Mouse (Mus musculus) embryonic facial prominence, embryonic 13.5 days (tissue): ENCODE measurements around the gene Tmem184b. TPM values are rescaled to one million over a fixed set of nuclear protein-coding genes. Genes with fewer than 3 reads are reported as not detected.

Experiments
- ATAC-seq: fragments of 200-750 bp; cut with Nextera tagmentation; 2 replicates; pipeline ENCODE4 v1.8.0; 2017; ENCODE audit warnings: low read depth; ENCODE audit not compliant: insufficient number of reproducible peaks, insufficient read depth, low FRiP score, low TSS enrichment
- H3K27ac ChIP-seq: fragments of 300-500 bp; sonication (generic); 2 replicates; pipeline ENCODE4 v1.5.1; 2015; ENCODE audit warnings: moderate library complexity, mild to moderate bottlenecking, inconsistent platforms
- H3K27me3 ChIP-seq: fragments of 300-500 bp; sonication (generic); 2 replicates; pipeline ENCODE4 v1.6.1; 2015; ENCODE audit warnings: mild to moderate bottlenecking, inconsistent platforms
- H3K36me3 ChIP-seq: fragments of 300-500 bp; sonication (generic); 2 replicates; pipeline ENCODE4 v1.6.1; 2015; ENCODE audit warnings: mild to moderate bottlenecking, inconsistent platforms
- H3K4me1 ChIP-seq: fragments of 300-500 bp; sonication (generic); 2 replicates; pipeline ENCODE4 v1.6.1; 2015; ENCODE audit warnings: inconsistent platforms
- H3K4me2 ChIP-seq: fragments of 300-500 bp; sonication (generic); 2 replicates; pipeline ENCODE4 v1.6.1; 2015; ENCODE audit warnings: moderate library complexity, mild to moderate bottlenecking, inconsistent platforms
- H3K4me3 ChIP-seq: fragments of 300-500 bp; sonication (generic); 2 replicates; pipeline ENCODE4 v1.5.1; 2015; ENCODE audit warnings: mild to moderate bottlenecking, inconsistent platforms
- H3K9ac ChIP-seq: fragments of 300-500 bp; sonication (generic); 2 replicates; pipeline ENCODE4 v1.6.1; 2015; ENCODE audit warnings: mild to moderate bottlenecking, inconsistent platforms
- H3K9me3 ChIP-seq: fragments of 300-500 bp; sonication (generic); 2 replicates; pipeline ENCODE4 v1.6.1; 2016; ENCODE audit warnings: inconsistent platforms
- WGBS: fragments of 180-500 bp; shearing (Covaris S2); methylation state at CpG from one replicate; pipeline ENCODE4 v1.1.7; 2015; ENCODE audit warnings: mixed read lengths; 5-methylcytosine and 5-hydroxymethylcytosine counted together
- polyA plus RNA-seq: library from polyadenylated mRNA; unstranded; fragments of >200 nt; fragmentation: Nextera tagmentation; extraction: Ambion mirVana; gene quantifications from 2 replicates; pipeline ENCODE4 v1.2.1, GENCODE M21; 2015

Tmem184b gene
- polyA plus RNA-seq, 1 experiment from 2014 or later = 67.1 TPM

GRCm38 (mm10) chr15:79413201-79413600, 9.8 kb upstream of the Tmem184b start:
- H3K9me3 ChIP-seq = no peaks in the 10 kb centered on the region
- no peak overlapping the region for H3K9ac ChIP-seq
- H3K4me2 ChIP-seq = no peak overlapping the region
- no peak for ATAC-seq
- 94% methylated on average over 3 of the region's 3 CpGs for WGBS
- no peak overlapping the region for H3K27ac ChIP-seq
- H3K27me3 ChIP-seq = no peaks in the 10 kb centered on the region
- H3K36me3 ChIP-seq = peaks cover 19% of the 10 kb centered on the region
- H3K4me3 ChIP-seq = no peak overlapping the region
- no peaks in the 10 kb centered on the region; the same call in 1 of the 2 replicates for H3K4me1 ChIP-seq

GRCm38 (mm10) chr15:79411363-79412065, 8.1 kb upstream of the Tmem184b start:
- Histone ChIP-seq H3K9ac (no peak overlapping the region), H3K4me2 (no peak overlapping the region), H3K27me3 (no peaks in the 10 kb centered on the region), H3K9me3 (no peaks in the 10 kb centered on the region), H3K4me3 (no peak overlapping the region), H3K4me1 (peaks cover 3% of the 10 kb centered on the region), H3K36me3 (peaks cover 5% of the 10 kb centered on the region), H3K27ac (peak overlapping the region; percentile 24)
- ATAC-seq = no peak
- WGBS = 45% methylated on average over 10 of the region's 10 CpGs

DNA sequence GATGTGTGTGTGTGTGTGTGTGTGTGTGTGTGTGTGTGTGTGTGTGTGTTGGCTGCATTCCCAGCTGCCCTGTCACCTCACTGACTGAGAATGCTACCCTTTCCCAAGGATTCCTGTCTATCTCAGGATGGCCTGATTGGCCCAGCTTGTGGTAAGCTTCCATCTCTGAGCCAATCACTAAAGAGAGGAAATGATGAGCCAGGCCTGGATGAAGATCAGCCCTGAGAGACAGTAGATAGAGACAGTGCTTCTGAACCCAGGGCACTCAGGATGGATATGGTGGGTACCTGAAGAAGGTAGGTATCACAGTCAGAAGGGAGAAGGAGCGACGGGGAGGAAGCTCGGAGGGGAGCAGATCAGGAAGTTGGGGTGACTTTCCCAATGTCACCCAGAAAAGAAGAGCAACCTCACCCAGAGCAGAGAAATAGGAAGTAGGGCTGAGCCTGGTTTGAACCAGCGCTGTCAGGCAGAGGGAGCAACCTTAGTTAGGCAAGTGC, 5.8 kb upstream of the Tmem184b start:
- 89% methylated on average over 4 of the region's 4 CpGs for WGBS
- no peak for ATAC-seq
- H3K36me3 ChIP-seq = no peaks in the 10 kb centered on the region
- H3K4me3 ChIP-seq = no peak overlapping the region
- H3K9ac ChIP-seq = no peak overlapping the region
- H3K9me3 ChIP-seq = no peaks in the 10 kb centered on the region
- H3K4me1 ChIP-seq = peaks cover 10% of the 10 kb centered on the region
- H3K4me2 ChIP-seq = no peak overlapping the region
- H3K27ac ChIP-seq = no peak overlapping the region
- H3K27me3 ChIP-seq = no peaks in the 10 kb centered on the region

DNA sequence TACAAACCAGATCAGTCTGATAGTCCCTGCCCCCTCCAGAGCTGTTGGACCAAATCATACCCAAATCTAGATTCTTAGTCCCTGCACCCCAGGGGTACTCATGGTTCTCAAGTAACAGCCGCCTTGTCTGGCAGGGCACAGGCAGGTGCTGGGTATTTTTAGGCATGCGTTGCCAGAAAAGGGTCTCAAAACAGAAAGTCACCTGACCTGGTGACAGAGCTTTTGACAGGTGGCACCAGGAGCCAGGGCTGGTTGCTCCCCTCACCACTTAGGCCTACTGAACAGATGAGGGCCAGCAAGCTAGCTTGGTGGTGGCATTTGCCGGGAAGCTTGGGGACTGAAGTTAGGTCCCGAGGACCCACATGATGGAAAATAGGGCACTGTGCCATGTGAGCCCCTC, 3.2 kb upstream of the Tmem184b start:
- Histone ChIP-seq H3K36me3 (no peaks in the 10 kb centered on the region), H3K27me3 (no peaks in the 10 kb centered on the region), H3K27ac (no peak overlapping the region), H3K4me3 (no peak overlapping the region), H3K4me2 (no peak overlapping the region), H3K4me1 (peaks cover 23% of the 10 kb centered on the region), H3K9ac (no peak overlapping the region), H3K9me3 (no peaks in the 10 kb centered on the region)
- ATAC-seq = no peak
- WGBS = 70% methylated on average over 4 of the region's 4 CpGs

- Histone ChIP-seq H3K4me1 (peaks cover 46% of the 10 kb centered on the region), H3K4me3 (no peak overlapping the region), H3K27ac (no peak overlapping the region), H3K9me3 (no peaks in the 10 kb centered on the region), H3K36me3 (no peaks in the 10 kb centered on the region), H3K9ac (peak overlapping the region; percentile 87; the same call in 1 of the 2 replicates), H3K4me2 (peak overlapping the region; percentile 80), H3K27me3 (no peaks in the 10 kb centered on the region)
- whole genome bisulfite sequencing = 19% methylated on average over 1 of the region's 1 CpGs
- no peak for ATAC-seq
These were observed 908 bp upstream of the Tmem184b start for GRCm38 (mm10) chr15:79404277-79404676.

DNA sequence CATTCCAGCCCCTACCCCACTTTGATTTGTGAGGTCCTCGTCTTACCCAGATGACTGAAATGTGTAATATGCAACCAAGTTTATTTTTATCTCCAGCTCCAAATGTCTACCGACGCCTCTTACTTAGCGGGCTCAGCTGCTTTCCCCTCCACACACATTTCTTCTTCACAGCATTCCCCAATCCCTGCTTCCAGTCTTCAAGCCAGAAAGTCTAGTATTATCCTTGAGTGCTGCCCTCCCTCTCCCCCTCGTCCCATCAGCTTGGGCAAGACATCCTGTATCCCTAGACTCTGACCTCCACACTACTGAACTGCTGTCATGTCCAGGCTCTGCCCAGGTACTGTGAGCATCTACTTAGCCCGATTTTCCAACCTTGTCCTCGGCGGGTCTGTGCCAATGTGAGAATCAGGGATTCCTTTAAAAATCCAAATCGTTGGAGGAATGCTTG, 418 bp upstream of the Tmem184b start:
- no peaks in the 10 kb centered on the region for H3K27me3 ChIP-seq
- H3K4me2 ChIP-seq = peak overlapping the region; percentile 80
- H3K9me3 ChIP-seq = no peaks in the 10 kb centered on the region
- peak overlapping the region; percentile 87 for H3K9ac ChIP-seq
- peak overlapping the region; percentile 89 for H3K27ac ChIP-seq
- peaks cover 46% of the 10 kb centered on the region for H3K4me1 ChIP-seq
- WGBS = 12% methylated on average over 9 of the region's 9 CpGs
- peak overlapping the region; percentile 86 for H3K4me3 ChIP-seq
- no peak for ATAC-seq
- H3K36me3 ChIP-seq = no peaks in the 10 kb centered on the region

- Histone ChIP-seq H3K4me3 (peak overlapping the region; percentile 86), H3K4me1 (peaks cover 54% of the 10 kb centered on the region), H3K4me2 (peak overlapping the region; percentile 80), H3K9me3 (no peaks in the 10 kb centered on the region), H3K9ac (peak overlapping the region; percentile 87), H3K27me3 (no peaks in the 10 kb centered on the region), H3K27ac (peak overlapping the region; percentile 89; the same call in 1 of the 2 replicates), H3K36me3 (peaks cover 11% of the 10 kb centered on the region)
- WGBS = 19% methylated on average over 5 of the region's 5 CpGs
- no peak for ATAC-seq
These were observed 1.2 kb downstream of the Tmem184b start for GRCm38 (mm10) chr15:79402176-79402575.

DNA sequence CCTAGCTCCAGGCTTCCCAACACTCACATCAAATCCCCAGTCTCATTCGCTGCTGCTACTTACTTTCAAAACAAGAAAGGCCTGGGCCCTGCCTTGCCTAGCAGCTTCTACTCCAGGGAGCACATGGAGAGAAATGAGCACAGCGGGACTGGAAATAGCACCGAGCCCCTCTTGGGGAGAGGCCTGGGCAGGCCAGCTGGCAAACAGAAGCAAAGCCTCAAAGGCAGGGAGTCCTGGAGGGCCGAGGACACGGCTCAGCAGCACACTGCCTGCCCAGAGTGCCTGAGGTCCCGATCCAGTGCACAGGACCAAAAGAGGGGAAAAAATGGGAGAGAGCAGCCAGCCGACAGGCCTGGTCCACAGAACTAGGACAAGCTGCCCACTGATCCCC, 2.4 kb downstream of the Tmem184b start:
- H3K27me3 ChIP-seq = no peaks in the 10 kb centered on the region
- H3K4me3 ChIP-seq = peak overlapping the region; percentile 86; the same call in 1 of the 2 replicates
- H3K9me3 ChIP-seq = no peaks in the 10 kb centered on the region
- H3K4me1 ChIP-seq = peaks cover 49% of the 10 kb centered on the region
- H3K27ac ChIP-seq = peak overlapping the region; percentile 60; the same call in 1 of the 2 replicates
- peaks cover 20% of the 10 kb centered on the region for H3K36me3 ChIP-seq
- H3K9ac ChIP-seq = peak overlapping the region; percentile 64
- peak overlapping the region; percentile 80 for H3K4me2 ChIP-seq
- ATAC-seq = no peak
- WGBS = 33% methylated on average over 7 of the region's 7 CpGs

DNA sequence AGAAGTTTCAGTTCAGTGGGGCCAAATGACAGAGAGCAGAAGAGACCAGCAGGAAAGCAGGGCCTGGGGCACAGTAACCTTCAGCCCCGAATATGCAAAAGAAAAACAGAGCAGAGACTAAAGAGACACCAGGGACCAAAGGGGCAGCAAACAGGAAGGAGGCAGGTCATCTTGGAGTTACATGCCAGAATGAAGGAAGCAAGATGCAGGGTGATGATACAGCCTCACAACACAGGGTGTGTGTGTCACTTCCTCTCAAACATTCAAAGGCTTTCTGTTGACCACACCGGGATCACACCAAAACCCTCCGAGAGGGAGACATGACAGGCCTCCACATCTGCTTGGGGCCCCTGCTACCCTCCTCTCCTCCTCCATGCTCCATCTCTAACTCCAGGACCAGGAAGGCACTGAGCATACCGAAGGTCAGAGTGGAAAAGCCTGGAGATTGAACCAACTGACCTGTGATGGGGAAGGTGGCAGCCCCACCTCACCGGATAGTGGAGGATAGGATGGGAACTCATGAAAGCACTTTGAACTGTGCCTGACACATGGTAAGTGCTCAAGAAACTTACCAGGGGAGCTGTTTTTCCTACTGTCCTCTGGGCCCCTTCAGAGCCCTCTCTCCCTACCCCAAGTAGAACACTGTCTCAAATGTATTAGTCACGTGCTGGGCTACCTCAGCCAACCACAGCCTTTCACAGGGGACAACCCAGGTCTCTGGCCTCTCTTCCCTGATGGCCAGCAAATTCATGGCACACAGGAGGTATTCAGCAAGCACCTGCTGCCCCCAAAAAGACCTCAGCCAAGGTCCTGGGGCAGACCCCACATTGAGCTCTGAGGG, 3.0 kb downstream of the Tmem184b start:
- H3K36me3 ChIP-seq = peaks cover 20% of the 10 kb centered on the region
- no peaks in the 10 kb centered on the region for H3K9me3 ChIP-seq
- no peaks in the 10 kb centered on the region for H3K27me3 ChIP-seq
- H3K27ac ChIP-seq = peak overlapping the region; percentile 60; the same call in 1 of the 2 replicates
- H3K4me2 ChIP-seq = peak overlapping the region; percentile 80
- H3K9ac ChIP-seq = peak overlapping the region; percentile 64
- no peak for ATAC-seq
- peak overlapping the region; percentile 86; the same call in 1 of the 2 replicates for H3K4me3 ChIP-seq
- H3K4me1 ChIP-seq = peaks cover 55% of the 10 kb centered on the region
- WGBS = 40% methylated on average over 6 of the region's 6 CpGs

- Histone ChIP-seq H3K27me3 (no peaks in the 10 kb centered on the region), H3K4me3 (no peak overlapping the region), H3K4me1 (peaks cover 63% of the 10 kb centered on the region), H3K36me3 (peaks cover 20% of the 10 kb centered on the region), H3K27ac (no peak overlapping the region), H3K9ac (0 out of 2 replicates have a peak overlapping the region, but pooled peaks have one; percentile 36), H3K4me2 (no peak overlapping the region; the same call in 1 of the 2 replicates), H3K9me3 (no peaks in the 10 kb centered on the region)
- ATAC-seq = no peak
- WGBS = 79% methylated on average over 14 of the region's 14 CpGs
These were observed 3.9 kb downstream of the Tmem184b start for GRCm38 (mm10) chr15:79399231-79400052.

- no peak overlapping the region for H3K4me3 ChIP-seq
- WGBS = 87% methylated on average over 11 of the region's 11 CpGs
- H3K27me3 ChIP-seq = no peaks in the 10 kb centered on the region
- H3K27ac ChIP-seq = no peak overlapping the region
- H3K4me1 ChIP-seq = peaks cover 75% of the 10 kb centered on the region
- peaks cover 20% of the 10 kb centered on the region for H3K36me3 ChIP-seq
- no peak overlapping the region for H3K9ac ChIP-seq
- no peaks in the 10 kb centered on the region for H3K9me3 ChIP-seq
- no peak overlapping the region for H3K4me2 ChIP-seq
- ATAC-seq = no peak
These were observed 6.6 kb downstream of the Tmem184b start for GRCm38 (mm10) chr15:79396736-79397135.
